Mouse (Mus musculus): ENCODE measurements around the gene Kcp.

Kcp gene

DNA sequence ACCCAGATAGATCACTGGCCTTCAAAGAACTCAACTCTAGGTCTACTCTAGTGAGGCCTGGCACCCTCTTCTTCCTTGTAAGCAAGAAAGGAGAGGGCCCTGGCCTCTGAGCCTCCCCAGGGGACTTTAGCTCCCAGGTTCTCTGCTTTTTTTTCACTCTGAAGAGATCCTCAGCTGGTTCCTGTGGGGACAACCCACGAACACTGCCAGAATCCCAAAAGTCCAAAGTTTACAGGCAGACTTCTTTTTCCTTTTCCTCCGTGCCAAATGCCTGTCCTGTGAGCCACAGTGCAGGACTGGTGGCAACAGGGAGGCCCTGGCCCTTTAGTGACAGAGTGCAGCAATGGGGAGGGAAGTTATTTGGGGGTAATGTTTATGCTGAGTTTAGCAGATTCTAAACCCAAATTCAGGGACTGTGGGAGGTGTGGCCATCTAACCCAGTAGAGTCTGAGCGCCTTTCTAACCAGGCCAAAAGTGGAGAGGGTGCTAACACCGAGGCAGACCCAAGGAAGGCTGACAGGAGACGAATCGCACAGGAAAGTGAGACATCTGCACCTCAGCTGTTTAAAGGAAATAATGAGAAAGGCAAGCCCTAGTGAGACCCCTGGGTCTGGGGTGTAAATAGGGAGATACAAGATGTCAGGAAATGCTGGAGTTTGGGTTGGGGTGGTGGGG is 15.0 kb upstream of the Kcp start:
- peak; percentile 30 to 71 for DNase-seq

DNA sequence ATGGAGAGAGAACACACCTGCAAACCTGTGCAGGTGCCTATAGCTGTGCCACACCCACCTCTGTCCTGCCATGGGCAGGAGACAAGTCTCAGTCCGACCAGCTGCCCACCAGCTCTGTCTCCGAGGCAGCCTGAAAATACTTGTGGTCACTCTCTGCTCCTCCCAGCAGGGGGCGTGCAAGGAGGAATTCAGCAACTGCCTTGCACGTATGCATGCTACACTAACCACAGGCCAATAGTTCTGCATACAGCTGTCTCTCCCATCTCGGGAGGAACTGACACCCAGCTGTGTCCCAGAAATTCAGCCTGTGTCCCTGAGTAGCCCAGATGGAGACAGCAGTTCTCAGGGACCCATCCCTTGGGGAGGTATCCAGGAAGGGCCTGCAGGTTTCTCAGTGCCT is 9.4 kb upstream of the Kcp start:
- DNase-seq, result peak; percentile 80 to 81

DNA sequence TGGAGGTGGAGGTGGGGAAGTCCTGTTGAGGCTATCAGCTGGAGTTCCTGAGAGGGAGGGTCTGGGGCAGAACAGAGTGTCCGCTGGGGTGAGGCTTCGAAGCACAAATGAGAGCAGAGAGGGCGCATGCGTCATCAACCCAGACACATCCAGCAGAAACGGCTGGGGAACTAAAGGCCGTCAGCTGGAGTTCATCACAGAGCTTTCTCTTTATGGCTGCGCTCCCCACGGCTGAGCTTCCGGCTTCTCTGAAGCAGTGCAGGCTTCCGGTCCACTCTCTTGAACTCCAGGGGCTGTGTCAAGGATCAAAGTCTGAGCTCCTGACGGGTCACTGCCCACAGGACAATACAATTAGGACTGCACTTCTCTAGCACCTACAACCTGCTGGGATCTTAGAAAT is 5.5 kb upstream of the Kcp start:
- DNase-seq, result peak; percentile 75 to 86

DNA sequence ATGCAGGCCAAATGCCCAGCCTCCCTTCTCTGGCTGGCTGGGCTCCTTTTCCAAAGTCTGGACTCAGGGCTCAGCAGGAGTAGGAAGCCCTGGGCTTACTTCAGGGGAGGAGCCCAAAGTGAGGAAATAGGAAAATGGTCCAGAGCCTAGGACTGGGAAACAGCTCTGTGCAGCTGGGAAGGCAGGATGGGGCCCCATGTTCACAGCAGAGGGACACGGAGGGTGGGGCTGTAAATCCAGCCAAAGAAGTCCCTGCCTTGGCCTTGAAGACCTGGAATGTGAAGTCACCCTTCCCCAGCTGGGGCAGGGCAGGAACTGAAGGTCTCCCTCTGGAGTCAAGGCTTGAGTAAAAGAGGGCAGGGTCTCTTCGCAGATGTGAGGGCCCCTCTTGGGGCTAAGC is 1.3 kb upstream of the Kcp start:
- DNase-seq, result no peak

DNA sequence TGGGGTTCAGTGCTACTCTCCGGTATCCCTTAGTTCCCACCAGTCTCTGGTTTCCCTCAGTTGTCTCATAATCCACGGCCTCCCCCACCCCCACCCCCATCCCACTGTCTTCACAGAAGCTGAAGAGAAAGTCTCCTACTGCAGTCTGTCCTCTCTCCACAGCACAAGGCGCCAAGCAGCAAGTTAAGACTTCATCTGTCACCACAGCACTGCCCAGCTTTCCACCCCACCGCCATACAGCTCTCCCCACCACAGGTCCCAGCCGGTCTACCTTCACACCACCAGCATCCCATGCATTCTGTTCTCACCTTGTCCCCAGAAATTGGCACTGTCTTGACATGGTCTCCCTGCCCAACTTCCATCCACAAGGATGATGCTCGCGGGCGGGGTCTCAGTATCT is 918 bp downstream of the Kcp start:
- DNase-seq, result no peak

DNA sequence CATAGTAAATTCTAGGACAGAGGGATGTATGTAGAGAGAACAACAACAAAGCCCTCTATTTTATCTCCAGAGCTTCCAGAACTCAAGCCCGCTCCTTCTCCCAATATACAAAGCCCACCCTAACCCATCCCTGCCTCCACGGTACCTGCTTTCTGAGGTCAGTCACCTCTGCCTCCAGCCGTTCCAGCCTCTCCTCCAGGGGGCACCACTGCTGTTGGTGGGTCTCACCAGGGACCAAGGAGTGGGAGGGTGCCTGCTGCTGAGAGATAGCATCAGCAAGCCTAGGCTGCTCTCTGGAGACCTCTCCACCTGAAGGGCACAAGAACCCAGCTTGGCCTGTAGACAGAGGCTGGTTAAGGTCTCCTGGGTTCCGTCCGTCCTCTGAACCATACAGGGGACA is 2.3 kb downstream of the Kcp start:
- no peak for DNase-seq

DNA sequence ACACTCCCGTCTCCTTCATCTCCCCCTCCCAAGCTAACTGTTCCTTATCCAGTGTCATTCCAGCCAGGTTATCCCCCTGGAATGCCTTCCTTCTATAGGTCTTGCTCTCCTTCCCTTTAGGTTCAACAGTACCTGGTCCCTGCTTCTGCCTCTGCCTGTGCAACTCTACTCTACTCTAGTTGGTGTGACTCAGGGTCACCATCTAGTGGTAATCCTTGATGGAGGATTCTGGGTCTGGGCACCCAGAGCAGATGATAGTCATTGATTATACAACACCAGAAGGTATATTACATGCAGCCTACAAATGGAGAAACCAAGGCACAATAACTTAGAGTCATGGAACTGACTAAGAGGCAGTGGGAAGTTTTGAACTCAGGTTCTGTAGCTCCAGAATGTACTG is 6.2 kb downstream of the Kcp start:
- DNase-seq, result peak in 1 of 2 experiments; percentile 22

DNA sequence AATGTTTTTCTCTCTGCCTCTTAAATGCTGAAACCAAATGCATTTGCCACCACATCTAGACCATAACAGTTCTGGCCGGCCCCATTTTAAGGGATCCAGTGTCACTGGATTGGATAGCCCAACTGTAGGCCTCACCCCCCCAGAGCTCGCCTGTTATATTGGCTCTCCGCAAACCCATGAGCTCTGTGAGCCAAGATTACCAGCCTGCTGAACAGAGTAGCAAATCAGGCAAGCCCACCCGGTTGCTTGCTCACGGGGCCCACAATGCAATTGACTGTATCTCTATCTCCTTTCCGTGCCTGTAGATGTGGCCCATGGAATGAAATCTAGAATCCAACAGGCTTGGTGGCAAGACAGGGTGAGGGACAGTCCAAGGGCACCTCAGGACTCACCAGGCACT is 6.9 kb downstream of the Kcp start:
- DNase-seq, result no peak

DNA sequence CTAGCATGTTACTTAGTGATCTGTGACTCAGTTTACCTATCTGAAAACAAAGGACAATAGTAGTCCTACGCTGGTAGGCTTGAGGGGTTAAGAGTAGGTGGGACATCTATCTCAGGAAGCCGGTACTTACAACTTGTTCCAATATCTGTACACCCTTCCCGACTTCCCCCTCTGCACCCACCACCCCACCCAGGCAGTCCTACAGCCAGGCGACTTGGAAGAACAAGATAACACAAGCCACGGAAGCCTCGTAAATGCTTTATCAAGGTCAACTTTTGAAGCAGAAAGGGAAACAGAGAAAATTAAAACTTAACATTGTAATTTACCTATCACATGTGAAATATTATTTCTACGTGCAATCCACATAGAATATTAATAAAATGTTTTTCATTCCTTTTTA is 7.6 kb downstream of the Kcp start:
- no peak for DNase-seq

DNA sequence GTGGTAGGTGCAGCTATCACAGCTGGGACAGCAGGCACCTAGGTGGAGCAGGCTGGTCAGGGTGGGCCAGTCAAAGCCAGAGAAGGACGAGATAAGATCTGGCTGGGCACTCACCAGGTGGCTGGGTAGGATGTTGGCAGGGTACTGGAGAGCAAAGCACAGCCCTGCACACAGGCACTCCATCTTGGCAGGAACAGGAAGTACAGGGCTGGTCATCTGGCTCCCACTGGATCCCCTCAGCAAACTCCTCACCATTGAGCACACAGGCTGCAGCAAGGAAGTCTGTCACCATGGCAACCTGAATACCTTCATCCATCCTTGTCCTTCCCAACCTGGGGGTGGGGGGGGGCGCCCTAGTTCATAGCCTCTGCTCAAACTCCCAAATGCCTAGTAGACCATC is 10.0 kb downstream of the Kcp start:
- DNase-seq, result no peak

DNA sequence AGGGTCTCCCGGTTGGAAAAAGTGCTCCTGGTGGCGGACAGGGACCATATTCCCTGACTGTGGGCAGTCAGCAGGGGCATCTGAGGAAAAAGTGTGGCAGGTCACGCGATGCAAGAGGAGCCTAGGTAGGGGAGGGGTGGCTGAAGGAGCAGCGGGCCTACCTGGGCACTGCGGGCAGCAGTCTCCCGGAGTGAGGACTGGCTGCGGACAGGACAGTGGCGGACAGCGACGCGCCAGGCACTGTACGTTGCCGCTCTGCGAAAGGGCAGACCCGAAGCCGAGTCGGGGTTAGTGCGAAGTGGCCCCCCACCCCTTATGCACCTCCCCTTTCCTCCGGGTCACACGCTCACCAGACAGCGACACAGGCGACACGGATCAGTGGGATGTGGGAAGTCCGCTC is 11.5 kb downstream of the Kcp start:
- no peak for DNase-seq

DNA sequence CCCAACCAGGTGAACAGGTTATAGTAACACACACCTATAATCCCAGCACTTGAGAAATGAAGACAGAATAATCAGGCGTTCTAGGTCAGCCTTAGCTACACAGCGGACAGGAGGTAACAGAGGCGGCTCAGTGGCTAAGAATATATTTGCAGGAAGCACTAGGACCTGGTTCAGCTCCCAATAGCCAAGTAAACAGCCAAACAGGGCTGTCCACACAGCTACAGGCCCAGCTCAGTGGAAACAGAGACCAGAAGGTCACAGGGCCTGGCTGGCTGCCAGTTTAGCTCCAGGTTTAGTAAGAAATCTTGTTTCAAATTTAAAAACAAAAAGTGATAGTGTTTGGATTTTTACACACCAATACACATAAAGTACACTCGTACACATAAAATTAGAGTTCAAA is 13.7 kb downstream of the Kcp start:
- DNase-seq, result peak; percentile 71 to 72

DNA sequence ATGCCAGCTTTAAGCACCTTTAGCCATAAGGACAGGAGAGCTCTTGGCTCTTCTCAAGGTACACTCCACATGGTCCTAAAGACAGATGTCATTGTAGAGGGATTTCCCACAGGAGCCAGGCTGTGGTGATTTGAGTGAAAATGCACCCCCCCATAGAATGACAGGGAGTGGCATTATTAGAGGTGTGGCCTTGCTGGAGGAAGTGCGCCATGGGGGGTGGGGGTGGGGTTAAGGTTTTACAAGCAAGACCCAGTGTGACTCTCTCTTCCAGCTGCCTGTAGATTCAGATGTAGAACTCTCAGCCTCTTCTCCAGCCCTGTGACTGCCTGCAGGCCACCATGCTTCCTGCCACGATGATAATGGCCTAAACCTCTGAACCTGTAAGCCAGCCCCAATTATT is 21.8 kb downstream of the Kcp start:
- no peak for DNase-seq

DNA sequence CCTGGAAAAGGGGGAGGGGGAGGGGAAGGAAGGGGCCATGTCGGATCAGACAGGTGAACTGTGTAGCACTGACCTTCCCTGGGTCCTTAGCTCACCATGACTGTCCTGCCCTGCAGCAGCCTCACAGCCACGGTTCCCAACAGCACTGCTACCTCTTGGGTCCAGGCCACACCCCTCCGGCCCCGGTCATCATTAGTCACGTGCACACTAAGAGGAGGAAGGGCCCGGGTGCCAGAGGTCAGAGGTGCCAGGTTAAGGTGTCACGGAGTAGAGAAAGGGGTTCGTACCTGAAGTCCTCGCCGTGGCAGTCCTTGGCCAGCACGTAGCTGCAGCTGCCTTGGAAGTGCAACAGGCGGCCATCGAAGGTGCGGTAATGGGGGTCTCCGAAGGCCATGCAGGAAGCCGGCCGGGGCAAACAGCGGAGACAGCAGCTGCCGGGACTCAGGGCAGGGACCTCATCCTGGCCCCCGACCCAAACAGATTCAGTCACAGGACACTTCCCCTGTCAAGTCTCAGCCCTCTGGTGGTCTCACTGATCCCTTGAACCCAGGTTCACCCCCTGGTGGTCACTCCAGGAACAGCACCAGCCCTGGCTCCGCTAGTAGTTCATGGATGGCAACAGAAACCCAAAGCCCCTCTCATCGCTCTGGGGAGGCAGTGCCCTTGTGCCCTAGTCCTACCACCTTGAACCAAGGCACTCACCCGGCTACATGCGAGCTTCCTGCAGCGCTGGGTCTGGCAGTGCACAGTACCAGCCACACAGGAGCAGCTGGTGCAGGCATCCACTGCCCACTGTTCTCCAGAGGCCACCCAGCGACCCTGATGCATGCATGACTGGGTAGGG is 22.8 kb downstream of the Kcp start:
- peak; percentile 80 to 82 for DNase-seq

DNA sequence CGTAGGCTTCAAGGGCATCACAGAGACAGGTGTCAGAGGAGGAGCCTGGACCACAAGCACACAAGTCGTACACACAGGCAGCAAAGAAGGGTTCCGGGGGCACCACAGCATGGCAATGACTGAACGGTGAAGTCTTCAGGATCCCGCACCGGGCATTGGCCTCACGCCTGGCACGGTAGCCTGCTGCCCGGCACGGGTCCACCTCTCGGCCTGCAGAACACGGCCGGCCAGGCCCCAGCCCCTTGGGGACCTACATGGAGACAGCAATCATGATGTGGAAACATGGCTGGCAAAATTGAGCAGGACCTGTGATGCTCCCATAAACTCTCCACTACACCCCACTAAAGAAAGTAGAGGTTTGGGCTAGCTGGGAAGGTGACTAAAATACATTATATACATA is 25.1 kb downstream of the Kcp start:
- no peak for DNase-seq

DNA sequence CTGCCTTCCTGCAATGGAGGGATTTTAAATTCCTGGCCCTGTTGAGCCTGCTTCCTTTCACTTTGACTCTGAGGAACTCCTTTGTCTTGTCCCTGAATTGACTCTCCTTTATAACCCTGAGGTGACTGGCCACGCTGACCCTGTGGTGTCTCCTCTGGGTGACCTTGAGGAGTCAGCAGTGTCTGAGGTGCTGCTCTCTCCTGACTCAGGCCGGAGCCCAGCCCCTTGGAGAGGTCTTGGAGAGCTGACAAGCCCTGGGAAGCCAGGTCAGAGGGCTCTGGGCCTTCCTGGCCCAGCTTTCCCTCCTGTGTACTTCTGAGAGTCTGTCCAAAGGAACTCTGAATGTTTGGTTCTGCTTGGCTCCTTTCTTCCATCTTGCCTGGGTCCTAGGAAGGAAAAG is 33.0 kb downstream of the Kcp start:
- DNase-seq, result peak; percentile 52 to 86

DNA sequence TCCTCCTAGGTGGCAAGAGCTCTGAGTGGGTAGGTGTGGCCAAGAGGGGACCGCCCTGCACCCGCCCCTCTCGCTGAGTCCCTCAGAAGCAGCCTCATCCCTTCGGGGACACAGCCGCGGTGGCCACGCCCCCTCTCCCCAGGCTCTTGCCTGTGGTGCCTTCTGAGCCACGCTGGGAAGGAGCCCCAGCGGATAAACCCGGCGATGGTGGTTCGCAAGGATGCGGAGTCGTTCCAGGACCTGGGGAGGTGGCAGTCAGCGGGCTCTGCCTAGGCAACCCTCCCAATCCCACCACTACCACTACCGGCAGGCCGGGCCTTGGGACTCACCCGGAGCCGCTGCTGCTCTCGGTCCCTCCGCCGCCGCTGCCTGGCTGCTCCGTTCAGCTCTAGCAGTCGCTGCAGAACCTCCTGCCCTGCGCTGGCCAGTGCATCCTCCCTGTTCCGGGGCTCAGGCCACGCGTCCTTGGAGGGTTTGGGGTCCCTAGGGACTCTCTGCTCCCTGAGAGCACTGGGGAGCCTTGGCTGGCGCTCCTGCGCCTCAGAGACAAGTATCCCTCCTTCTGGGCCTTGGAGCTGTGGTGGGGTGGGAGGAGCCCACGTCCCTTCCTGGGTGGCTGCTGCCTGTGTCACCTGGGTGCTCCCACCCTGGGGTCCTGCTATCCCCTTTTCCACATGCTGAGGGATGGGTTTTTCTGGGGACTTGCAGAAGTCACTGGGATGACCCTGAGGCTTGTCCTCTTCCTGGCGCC is 33.6 kb downstream of the Kcp start:
- peak; percentile 91 to 95 for DNase-seq

DNA sequence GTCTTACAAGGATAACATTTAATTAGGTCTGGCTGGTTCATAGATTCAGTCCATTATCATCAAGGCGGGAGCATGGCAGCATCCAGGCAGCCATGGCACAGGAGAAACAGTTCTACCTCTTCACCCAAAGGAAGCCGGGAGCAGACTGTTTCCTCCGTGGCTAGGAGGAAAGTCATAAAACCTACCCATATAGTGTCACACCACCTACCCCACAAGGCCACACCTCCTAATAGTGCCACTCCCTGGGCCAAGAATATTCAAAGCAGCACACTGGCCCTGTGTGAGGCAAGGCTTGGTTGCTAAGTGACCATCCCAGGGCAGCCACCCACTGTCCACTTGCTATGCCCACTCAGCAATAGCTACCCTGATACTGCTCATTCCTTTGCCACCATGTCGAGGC is 36.6 kb downstream of the Kcp start, which contains the start of gene Atp6v1fnb:
Atp6v1fnb (plus strand) TSS at position 301 of the 400 bp plus-strand sequence.
- no peak for DNase-seq

DNA sequence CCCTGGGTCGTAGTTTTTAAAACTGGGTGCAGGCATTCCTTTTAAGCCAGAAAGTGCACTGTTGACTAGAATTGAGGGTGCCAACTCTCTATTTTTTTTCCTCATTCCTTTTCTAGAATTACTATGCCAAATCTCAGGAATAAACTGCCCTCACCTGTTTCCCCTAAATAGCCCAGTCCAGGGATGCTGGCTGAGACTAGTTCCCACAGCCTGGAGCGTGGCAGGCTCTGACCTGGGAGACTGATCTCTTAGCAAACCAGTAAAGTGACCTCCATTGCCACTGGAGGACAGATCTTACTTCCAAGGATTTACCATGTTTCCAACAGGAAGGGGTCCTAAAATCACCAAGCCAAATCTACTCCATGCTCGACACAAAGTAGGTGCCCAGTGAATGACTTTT is 38.9 kb downstream of the Kcp start:
- DNase-seq, result peak; percentile 25 to 76

DNA sequence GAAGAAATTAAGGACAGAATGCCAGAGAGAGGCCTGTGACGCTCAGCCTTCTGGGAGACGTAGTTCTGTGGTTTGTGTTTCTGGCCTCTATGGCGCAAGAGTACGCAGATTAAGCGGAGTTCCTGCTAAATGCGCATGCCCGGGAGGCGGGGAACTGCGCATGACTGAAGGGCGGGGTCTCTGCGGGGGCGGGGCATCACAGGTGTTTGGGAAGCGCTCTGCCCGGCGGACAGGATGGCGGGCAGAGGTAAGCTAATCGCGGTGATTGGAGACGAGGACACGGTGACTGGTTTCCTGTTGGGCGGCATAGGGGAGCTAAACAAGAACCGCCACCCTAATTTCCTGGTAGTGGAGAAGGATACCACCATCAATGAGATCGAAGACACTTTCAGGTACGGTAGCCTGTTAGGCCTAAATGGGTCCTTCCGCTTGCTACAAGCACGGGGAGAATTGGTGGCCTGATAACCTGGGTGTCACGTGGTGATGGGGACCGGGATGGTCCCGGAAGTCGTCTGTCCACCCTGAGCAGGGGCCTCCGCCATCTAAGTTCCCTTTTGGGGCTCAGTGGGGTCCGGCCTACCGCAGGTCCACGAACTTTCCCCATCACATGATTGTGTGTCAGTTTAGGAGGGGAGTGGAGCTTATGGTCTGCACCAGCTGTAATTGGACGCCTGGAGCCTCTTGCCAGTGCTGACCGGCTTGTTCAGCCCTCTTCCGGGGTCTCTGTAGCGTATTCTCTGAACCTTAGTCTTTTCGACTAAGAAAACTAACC is 40.0 kb downstream of the Kcp start, which contains the start of gene Atp6v1f:
Atp6v1f (plus strand) TSS at position 136 of the 772 bp plus-strand sequence.
- peak; percentile 96 to 97 for DNase-seq

DNA sequence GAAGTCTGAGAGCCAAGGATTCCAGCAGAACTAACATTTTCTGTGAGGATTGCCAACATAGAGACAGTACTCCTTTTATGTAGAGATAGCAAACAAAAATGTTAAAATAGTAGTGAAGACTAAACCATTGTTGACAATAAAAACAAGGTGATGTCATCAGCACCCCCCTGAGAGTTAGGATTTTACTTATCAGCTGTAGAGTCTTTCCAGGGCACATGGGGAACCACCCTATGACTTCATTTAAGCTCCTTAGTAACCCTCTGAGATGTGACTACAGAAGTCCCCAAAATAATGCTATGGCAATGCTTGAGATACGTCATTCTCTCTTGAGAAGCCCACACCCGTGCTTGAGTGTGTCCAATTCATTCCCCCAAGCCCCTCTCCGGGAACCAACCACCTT is 44.4 kb downstream of the Kcp start:
- DNase-seq, result no peak

DNA sequence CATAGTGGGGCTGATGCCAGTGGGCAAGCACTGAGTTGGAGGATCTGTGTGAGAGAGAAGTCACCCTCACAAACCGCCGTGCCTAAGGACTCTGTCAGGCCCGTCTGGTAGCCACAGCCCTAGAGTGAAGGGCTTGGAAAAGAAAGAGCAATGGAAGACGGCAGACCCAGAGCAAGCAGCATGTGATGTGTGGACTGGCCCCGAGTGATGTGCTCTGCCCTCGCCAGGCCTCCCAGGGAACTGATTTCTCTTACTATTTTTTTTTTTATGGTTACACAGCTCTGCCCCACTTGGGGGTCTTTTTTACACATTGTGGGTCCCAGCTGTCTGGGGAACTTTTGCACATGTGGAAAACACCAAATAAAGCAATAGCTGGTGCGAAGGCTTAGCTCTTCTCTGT is 46.2 kb downstream of the Kcp start:
- DNase-seq, result no peak

DNA sequence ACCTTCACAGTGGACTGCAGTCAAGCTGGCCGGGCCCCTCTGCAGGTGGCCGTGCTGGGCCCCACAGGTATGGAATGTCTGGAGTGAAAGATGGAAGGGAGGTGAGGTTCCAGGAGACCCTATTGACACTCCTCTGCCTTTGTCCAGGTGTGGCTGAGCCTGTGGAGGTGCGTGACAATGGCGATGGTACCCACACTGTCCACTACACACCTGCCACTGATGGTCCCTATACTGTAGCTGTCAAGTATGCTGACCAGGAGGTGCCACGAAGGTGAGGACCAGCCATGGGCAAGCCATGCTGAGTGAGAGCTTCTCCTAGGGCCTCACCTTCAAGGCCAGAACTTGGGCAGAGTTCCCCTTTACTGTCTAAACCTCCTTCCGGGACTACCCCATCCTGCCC is 57.1 kb downstream of the Kcp start:
- DNase-seq, result no peak

All from kidney, postnatal 25 days (tissue).